Mouse (Mus musculus) neural tube, embryonic 10.5 days (tissue): Measurements from ENCODE around the gene Osbpl8.
A peak's percentile ranks its signal among the peaks of the same experiment; 100 is the strongest.

ENCODE experiments used
- DNase-seq: peaks from one replicate; pipeline ENCODE4 v3.0.0-alpha.2; 2017; ENCODE audit warnings: low spot score; ENCODE audit errors: extremely low spot score

Osbpl8 gene

GRCm38 (mm10) chr10:111149761-111150160, 14.8 kb upstream of the Osbpl8 start:
- no peak for DNase-seq

GRCm38 (mm10) chr10:111155065-111155464, 9.5 kb upstream of the Osbpl8 start:
- DNase-seq = no peak

DNA sequence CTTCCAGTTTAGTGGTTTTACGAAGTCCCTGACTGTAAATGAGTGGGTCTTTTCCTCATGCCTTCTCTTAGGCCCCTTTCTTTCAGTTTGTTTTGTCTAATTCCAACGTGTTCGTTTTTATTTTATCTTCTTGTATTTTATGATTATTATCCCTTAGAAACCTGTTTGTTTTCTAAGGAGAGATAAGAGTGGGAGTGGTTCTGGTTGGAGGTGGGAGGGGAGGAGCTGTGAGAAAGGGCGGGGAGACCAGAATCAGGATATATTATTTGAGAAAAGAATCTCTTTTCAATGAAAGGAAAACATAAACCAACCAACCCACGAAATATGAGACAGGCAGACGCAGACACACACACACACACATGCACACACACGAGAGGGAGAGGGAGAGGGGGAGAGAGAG, 9.0 kb upstream of the Osbpl8 start:
- DNase-seq = no peak

GRCm38 (mm10) chr10:111156394-111157190, 8.0 kb upstream of the Osbpl8 start:
- DNase-seq = no peak

- no peak for DNase-seq
Measured at GRCm38 (mm10) chr10:111157241-111157659, 7.3 kb upstream of the Osbpl8 start.

DNA sequence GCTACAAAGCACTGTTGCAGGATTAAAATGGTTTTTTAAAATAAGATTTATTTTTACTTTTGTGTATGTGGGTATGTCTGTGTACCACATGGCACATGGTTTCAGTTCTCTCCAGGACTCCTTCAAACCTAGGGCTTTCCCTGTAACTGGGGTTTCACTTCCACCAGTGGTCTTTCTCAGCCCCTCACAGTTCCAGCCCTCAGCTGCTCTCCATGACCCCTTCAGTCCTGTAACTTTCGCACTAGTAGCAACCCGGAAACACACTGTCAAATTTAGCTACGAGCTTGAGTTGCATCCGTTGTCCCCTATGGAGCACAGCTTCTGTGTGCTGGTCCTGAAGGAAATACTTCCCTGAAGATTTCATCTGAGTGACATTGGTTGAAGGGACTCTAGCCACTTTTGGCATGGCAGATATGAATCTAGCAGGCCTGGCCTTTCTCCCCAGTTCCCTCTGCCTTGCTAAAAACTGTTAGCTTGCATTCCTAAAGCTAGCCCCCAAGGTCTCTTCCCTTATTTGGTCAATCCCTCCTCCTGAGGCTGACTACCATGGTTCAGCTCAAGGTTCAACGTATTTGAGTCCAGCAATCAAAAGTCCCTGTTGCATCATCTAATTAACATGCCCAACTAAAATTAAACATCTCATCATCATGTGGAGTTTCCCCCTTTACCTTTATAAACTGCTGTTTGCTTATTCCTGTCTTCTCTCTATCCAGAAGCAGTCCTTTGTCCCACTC, 4.6 kb upstream of the Osbpl8 start:
- no peak for DNase-seq

DNA sequence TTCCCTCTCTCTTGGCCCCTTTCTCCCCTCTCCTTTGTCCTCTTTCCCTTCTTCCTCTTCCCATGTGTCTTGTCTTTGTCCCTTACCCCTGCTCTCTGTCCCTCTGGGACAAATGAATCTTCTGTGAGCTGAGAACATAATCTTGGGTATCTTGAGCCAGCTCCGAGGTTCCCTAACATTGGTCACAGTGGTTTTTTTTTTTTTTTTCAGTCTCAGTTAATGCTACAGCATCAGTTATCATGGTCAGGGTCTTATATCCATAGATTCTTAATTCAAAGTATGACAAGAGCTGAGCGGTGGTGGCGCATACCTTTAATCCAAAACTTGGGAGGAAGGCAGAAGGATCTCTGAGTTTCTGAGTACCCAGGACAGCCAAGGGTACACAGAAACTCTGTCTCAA, 4.0 kb upstream of the Osbpl8 start:
- DNase-seq = no peak

DNA sequence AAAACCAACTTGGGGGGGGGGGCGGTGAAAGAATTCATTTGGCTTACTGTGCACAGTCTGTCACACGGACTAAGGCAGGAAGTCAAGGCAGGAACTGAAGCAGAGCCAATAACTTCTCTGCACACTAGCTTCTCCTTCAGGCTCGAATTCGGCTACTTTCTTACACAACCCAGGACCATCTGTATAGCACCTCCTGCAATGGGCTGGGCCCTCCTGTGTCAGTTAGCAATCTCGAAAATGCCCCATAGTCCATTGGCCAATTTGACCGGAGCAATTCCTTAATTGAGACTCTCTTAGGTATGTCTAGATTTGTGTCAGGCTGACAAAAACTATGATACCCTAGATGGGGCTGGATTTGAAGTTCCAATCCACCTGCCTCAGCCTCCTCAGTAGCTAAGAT, 3.2 kb upstream of the Osbpl8 start:
- DNase-seq = no peak

DNA sequence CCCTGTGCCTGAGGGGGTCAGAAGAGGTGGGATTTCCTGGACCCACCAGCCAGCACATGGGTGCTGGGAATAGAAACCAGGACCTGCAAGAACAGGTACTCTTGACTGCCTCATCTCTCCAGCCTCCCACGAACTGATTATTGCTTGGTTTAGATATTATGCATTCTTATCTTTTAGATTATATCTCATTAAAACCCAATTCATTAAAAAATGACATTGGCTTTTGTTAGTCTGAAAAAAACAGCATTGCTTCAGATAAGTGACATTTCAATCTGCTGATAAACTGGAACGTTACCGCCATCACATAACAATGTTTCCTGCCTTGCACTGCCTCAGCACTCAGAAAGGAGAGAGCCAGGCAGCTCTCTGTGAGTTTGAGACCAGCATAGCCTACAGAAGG, 1.5 kb upstream of the Osbpl8 start:
- no peak for DNase-seq

GRCm38 (mm10) chr10:111163601-111164240, 831 bp upstream of the Osbpl8 start:
- DNase-seq = no peak

- peak; percentile 65 for DNase-seq
Measured at GRCm38 (mm10) chr10:111165219-111165981, 848 bp downstream of the Osbpl8 start.

GRCm38 (mm10) chr10:111166057-111166841, 1.7 kb downstream of the Osbpl8 start:
- DNase-seq = no peak

GRCm38 (mm10) chr10:111167444-111167843, 2.9 kb downstream of the Osbpl8 start:
- no peak for DNase-seq

- no peak for DNase-seq
Measured at GRCm38 (mm10) chr10:111168305-111168704, 3.8 kb downstream of the Osbpl8 start.

DNA sequence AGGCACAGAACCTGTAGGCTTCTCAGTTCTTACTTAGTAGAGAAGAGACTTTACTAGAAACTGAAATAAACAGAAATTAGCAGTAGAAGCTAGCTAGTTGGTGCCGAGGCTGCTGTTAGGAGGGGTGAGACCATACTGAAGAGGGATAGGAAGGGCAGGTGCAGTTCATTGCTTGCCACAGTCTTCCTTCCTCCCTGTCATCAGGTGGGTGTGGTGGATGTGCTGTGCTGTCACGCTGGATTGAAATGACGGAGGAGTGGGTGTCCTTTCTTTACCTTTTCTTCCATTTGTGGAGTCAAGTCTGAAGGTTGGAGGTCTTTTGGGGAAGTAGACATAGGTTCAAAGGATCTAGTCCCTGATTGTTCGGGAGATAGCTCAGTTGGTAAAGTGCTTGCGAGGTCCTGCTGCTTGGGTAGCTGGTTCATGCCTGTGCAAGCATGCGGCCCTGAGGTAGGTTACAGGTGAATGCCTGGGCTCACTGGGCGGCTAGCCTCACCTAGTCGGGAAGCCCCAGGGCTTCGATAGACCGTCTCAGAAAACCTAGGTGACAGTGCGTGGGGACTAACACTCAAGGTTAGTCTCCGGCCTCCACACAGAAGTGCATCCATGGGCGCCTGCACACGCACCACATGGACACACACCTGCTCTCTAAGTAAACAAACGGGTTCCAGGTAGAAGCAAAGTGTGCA, 6.8 kb downstream of the Osbpl8 start:
- DNase-seq = no peak

DNA sequence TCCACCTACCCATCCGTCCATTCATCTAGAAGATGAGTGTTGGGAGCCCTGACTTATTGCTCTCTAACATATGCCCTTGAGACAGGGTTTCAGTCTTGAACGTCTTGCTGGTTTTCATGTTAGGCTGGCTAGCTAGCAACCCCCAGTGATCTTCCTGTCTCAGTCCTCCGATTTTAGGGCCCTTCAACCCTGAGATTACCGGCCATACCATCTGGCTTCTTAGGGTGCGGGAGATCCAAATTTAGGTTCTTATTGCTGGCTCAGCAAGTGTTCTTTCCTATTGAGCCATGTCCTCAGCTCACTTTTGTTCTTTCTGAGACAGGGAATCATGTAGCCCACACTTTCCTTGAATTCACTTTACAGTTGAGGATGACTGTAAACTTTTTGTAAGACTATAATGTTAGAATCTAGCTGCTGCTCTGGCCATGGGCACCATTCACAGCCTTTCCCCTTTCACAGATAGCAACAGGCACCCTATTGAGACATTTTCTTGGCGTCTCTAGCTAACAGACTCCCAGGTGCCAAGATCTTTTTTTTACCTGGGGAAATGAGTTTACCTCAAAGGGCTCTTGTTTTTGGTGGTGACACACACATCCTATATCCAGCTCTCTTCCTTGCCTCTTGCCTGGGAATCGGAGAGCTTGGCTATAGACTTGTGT, 9.2 kb downstream of the Osbpl8 start:
- DNase-seq = no peak

DNA sequence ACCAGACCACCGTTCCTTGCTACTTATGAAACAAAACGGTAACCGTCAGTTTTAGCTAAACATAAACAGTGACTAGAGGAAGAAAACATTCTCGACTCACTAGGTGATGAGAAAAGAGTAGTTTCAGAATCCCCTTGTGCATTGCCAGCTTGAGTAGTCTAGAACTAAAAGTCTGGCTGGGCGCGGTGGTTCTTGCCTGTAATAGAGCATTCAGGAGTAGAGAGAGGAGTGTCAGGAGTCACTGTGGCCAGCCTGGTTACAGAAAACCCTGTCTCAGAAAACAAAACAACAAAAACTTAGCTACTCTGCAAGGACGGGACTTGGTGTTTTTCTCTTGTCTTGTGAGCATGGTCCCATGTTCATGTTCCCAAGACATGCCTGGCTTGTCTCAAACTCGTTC, 12.8 kb downstream of the Osbpl8 start:
- DNase-seq = no peak

DNA sequence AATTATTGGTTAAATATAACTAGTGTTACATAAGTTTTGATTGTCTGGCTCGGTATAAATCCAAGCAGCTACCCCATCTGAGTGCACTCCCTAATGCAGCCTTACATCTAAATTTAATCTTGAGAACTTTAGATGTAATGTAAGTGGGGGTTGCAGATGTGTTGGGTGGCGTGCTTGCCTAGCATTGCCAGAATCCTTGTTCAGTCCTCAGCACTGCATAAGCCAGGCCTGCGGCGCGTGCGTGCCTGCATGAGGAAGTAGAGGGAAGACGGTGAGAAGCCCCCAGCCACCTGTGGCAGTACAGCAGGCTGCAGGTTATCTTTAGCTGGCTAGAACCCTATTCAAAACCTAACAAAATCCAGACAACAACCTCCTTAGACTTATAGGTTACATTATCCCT, 13.5 kb downstream of the Osbpl8 start:
- no peak for DNase-seq

GRCm38 (mm10) chr10:111180633-111181032, 16.1 kb downstream of the Osbpl8 start:
- DNase-seq = no peak
